Mouse (Mus musculus) heart, adult 2 months (tissue): ENCODE measurements at regions not wholly inside any gene's neighbourhood (a gene's known extent, or its start where the extent isn't known, plus 50 kb on each side); places are given as distances from the start of the nearest gene placed in this dataset.

Experiments used
- CTCF ChIP-seq: fragments of 200-600 bp; IDR thresholded peaks from 2 replicates; pipeline ENCODE4 v1.8.1; 2022; ENCODE audit warnings: antibody characterized with exemption, mild to moderate bottlenecking, moderate library complexity
- EP300 ChIP-seq: fragments of 200-500 bp; IDR thresholded peaks from 2 replicates; pipeline ENCODE4 v1.6.1; 2011; ENCODE audit warnings: low read depth, low read length, control low read depth; ENCODE audit not compliant: insufficient read depth

DNA sequence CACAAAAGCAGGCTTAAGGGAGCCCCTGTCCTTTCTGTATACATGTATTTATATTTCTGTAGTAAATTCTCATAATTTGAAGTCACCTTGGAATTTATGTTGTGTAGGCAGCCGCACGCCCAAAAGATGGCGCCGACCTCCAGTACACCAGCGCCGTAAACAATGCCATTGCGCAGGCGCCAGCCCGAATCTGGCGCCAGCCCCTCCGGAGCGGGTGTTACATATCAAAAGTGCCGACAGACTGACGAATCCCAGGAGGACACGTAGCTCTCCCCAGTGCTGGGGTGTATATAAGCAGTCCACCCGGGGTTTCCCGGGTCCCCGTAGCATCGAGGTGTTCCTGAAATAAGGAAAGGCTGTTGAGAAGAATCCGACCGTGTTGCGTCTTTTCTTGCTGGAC lies 108.1 kb upstream of the Pde3a start:
- TF ChIP-seq CTCF (peak; percentile 17; the same call in 1 of the 2 replicates), EP300 (no peak)
